Mouse (Mus musculus): ENCODE results near the gene Dppa2. TPM values are rescaled to one million over a fixed set of nuclear protein-coding genes. Genes with fewer than 3 reads are reported as not detected.
"Not testable (repeated sequence)": the region's sequence is repeated elsewhere in the genome, so short reads cannot be mapped to it uniquely, and the experiment has no call there.

The Dppa2 gene
- polyA plus RNA-seq, 1 experiment from 2014 or later, result not detected

DNA sequence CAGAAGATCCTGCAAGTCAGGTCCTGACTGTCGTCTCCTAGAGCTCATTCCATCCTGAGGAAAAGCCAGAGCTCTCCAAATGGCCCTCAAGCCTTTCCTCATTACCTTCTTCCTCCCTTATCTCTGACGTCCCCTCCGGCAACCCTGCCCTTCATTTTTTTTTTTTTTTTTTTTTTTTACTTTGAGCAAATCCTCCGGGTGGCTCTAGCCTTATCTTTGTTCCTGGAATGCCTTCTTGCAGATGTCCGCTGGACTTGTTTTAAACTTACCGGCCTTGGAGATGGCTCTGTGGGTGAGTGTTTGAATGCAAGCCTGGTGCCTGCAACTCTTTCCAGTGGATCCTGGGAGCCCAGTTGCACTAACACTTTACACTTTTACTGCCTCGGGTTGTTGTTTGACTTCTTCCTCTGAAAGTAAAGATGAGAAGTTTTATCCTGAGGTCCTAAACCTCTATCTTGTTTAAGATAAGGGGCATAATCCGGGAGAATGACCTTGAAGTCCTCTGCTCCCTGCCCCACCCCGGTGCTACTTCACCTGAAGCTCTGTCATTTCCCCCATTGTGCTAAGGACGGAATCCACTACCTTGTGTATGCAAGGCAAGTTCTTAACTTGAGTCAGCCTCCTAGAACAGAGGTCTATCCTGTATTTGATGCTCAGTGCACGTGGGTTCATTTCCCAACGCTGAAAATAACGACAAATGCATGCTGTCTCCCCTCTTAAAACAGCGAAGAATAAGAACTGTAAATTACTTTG lies 6.1 kb upstream of the Dppa2 start:
- Histone ChIP-seq H3K36me3 (ENCODE audit: control insufficient read depth, insufficient read depth, low read length) (no peaks in the 10 kb centered on the region), H3K9ac (replicated peaks; ENCODE audit: low read depth, low read length) (no peak overlapping the region), H3K4me1 (ENCODE audit: control insufficient read depth, insufficient read depth, low read length) (no peaks in the 10 kb centered on the region), H3K9me3 (ENCODE audit: control insufficient read depth, low read length) (no peaks in the 10 kb centered on the region), H3K27ac (ENCODE audit: low read depth, low read length) (no peak overlapping the region), H3K4me2 (ENCODE audit: low read depth, low read length) (no peak overlapping the region), H3K27me3 (ENCODE audit: control insufficient read depth, insufficient read depth, low read length) (no peaks in the 10 kb centered on the region), H3K4me3 (ENCODE audit: low read depth, low read length) (no peak overlapping the region)
- 83% methylated on average over 14 of the region's 14 CpGs for WGBS
- no peak for ATAC-seq (ENCODE audit: low read depth)

DNA sequence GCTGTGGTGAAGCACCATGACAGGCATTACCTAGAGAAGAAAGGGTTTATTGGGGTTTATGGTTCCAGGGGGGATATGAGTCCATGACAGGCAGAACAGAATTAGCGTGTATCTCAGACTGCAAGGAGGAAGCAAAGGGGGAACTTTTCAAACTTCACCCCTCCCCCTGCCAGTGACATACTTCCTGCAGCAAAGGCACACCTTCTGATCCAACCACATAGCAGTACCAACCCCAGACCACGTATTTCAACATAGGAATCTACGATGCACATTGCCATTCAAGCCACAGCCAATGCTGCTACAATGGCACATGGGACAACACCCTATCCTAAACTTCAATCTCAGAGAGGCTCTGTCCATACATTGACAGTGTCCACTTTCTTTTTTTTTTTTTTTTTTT lies 3.8 kb upstream of the Dppa2 start:
- H3K27me3 ChIP-seq (ENCODE audit: control insufficient read depth, insufficient read depth, low read length), result no peaks in the 10 kb centered on the region
- H3K4me2 ChIP-seq (ENCODE audit: low read depth, low read length), result no peak overlapping the region
- H3K4me1 ChIP-seq (ENCODE audit: control insufficient read depth, insufficient read depth, low read length), result no peaks in the 10 kb centered on the region
- 75% methylated on average over 3 of the region's 3 CpGs for WGBS
- H3K9me3 ChIP-seq (ENCODE audit: control insufficient read depth, low read length), result no peaks in the 10 kb centered on the region
- no peak overlapping the region for H3K4me3 ChIP-seq (ENCODE audit: low read depth, low read length)
- H3K27ac ChIP-seq (ENCODE audit: low read depth, low read length), result no peak overlapping the region
- ATAC-seq (ENCODE audit: low read depth), result no peak
- H3K9ac ChIP-seq (replicated peaks; ENCODE audit: low read depth, low read length), result no peak overlapping the region
- no peaks in the 10 kb centered on the region for H3K36me3 ChIP-seq (ENCODE audit: control insufficient read depth, insufficient read depth, low read length)

- Histone ChIP-seq H3K4me1 (ENCODE audit: control insufficient read depth, insufficient read depth, low read length) (no peaks in the 10 kb centered on the region), H3K27ac (ENCODE audit: low read depth, low read length) (no peak overlapping the region), H3K9me3 (ENCODE audit: control insufficient read depth, low read length) (no peaks in the 10 kb centered on the region), H3K27me3 (ENCODE audit: control insufficient read depth, insufficient read depth, low read length) (no peaks in the 10 kb centered on the region), H3K4me2 (ENCODE audit: low read depth, low read length) (no peak overlapping the region), H3K36me3 (ENCODE audit: control insufficient read depth, insufficient read depth, low read length) (no peaks in the 10 kb centered on the region), H3K9ac (replicated peaks; ENCODE audit: low read depth, low read length) (no peak overlapping the region), H3K4me3 (ENCODE audit: low read depth, low read length) (no peak overlapping the region)
- WGBS, result 87% methylated on average over 3 of the region's 3 CpGs
- ATAC-seq (ENCODE audit: low read depth), result no peak
These were observed 275 bp downstream of the Dppa2 start for GRCm38 (mm10) chr16:48303983-48304382.

GRCm38 (mm10) chr16:48308916-48309315 lies 5.2 kb downstream of the Dppa2 start:
- H3K4me1 ChIP-seq (ENCODE audit: control insufficient read depth, insufficient read depth, low read length); H3K27ac ChIP-seq (ENCODE audit: low read depth, low read length); H3K4me2 ChIP-seq (ENCODE audit: low read depth, low read length); H3K9me3 ChIP-seq (ENCODE audit: control insufficient read depth, low read length); H3K36me3 ChIP-seq (ENCODE audit: control insufficient read depth, insufficient read depth, low read length); ATAC-seq (ENCODE audit: low read depth); H3K9ac ChIP-seq (replicated peaks; ENCODE audit: low read depth, low read length); H3K27me3 ChIP-seq (ENCODE audit: control insufficient read depth, insufficient read depth, low read length); H3K4me3 ChIP-seq (ENCODE audit: low read depth, low read length): not testable (repeated sequence)
- WGBS, result 96% methylated on average over 10 of the region's 10 CpGs

DNA sequence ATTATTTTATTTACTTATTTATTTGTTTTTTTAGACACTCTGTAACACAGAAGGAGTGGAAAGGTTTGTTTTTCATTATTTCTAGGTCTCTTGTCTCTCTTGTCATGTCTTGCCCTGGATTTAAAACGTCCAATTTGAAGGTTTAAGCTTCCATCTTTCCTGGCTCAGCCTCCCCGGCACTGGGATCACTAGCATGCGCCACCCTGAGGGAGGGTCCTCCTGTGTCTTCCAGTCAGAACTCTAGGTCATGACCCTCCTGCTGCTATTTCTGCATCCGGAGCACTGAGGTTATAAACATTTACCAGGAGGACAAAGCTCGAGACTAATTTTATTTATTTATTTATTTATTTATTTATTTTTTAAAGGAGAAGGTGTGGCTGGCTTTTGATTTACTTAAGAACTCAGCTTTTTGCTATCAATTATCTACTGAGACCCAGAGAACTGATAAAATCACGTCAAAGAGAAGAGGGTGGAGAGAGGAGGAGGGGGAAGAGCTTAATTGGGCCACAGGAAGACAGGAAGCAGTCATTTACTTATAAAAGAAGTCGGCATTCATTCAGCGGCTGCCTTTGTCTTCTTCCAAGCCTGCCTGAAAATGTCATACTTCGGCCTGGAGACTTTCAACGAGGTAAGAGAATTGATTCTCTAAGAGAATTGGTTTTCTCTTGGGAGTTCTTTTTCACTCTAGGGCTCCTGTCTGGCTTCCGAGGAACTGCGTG lies 6.4 kb downstream of the Dppa2 start:
- Histone ChIP-seq H3K27ac (ENCODE audit: low read depth, low read length) (no peak overlapping the region), H3K9me3 (ENCODE audit: control insufficient read depth, low read length) (no peaks in the 10 kb centered on the region), H3K36me3 (ENCODE audit: control insufficient read depth, insufficient read depth, low read length) (no peaks in the 10 kb centered on the region), H3K4me3 (ENCODE audit: low read depth, low read length) (no peak overlapping the region), H3K27me3 (ENCODE audit: control insufficient read depth, insufficient read depth, low read length) (no peaks in the 10 kb centered on the region), H3K4me1 (ENCODE audit: control insufficient read depth, insufficient read depth, low read length) (no peaks in the 10 kb centered on the region), H3K4me2 (ENCODE audit: low read depth, low read length) (no peak overlapping the region), H3K9ac (replicated peaks; ENCODE audit: low read depth, low read length) (no peak overlapping the region)
- 80% methylated on average over 12 of the region's 12 CpGs for WGBS
- ATAC-seq (ENCODE audit: low read depth), result no peak

GRCm38 (mm10) chr16:48315294-48315693 lies 11.6 kb downstream of the Dppa2 start:
- H3K4me1 ChIP-seq (ENCODE audit: control insufficient read depth, insufficient read depth, low read length), result no peaks in the 10 kb centered on the region
- H3K4me3 ChIP-seq (ENCODE audit: low read depth, low read length), result no peak overlapping the region
- no peaks in the 10 kb centered on the region for H3K36me3 ChIP-seq (ENCODE audit: control insufficient read depth, insufficient read depth, low read length)
- H3K27me3 ChIP-seq (ENCODE audit: control insufficient read depth, insufficient read depth, low read length), result no peaks in the 10 kb centered on the region
- H3K27ac ChIP-seq (ENCODE audit: low read depth, low read length), result no peak overlapping the region
- ATAC-seq (ENCODE audit: low read depth), result no peak
- no peaks in the 10 kb centered on the region for H3K9me3 ChIP-seq (ENCODE audit: control insufficient read depth, low read length)
- 93% methylated on average over 3 of the region's 3 CpGs for whole genome bisulfite sequencing
- no peak overlapping the region for H3K9ac ChIP-seq (replicated peaks; ENCODE audit: low read depth, low read length)
- no peak overlapping the region for H3K4me2 ChIP-seq (ENCODE audit: low read depth, low read length)

GRCm38 (mm10) chr16:48320781-48321180 lies 17.1 kb downstream of the Dppa2 start:
- no peaks in the 10 kb centered on the region for H3K27me3 ChIP-seq (ENCODE audit: control insufficient read depth, insufficient read depth, low read length)
- 97% methylated on average over 6 of the region's 6 CpGs for WGBS
- ATAC-seq (ENCODE audit: low read depth), result no peak

DNA sequence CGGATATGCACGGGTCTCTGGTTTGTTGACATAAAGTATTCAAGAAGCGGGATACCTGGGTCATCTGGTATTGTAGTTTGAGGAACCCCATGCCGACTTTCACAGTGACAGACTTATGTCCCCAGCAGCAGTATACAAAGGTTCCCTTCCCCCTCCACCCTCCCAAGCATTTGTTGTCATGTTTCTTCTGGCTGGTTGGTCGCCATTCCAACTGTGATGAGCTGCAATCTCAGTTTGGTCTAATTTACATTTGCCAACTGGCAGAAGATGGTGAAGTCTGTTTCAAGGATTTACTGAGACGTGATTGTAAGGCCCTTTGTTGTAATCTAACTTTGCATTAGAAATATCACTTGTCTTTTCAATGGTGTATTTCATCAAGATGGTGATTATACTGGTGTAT lies 19.4 kb downstream of the Dppa2 start:
- WGBS, result 71% methylated on average over 6 of the region's 6 CpGs
- H3K27me3 ChIP-seq (ENCODE audit: control insufficient read depth, insufficient read depth, low read length), result no peaks in the 10 kb centered on the region

More at GRCm38 (mm10) chr16:48320781-48321180, 17.1 kb downstream of the Dppa2 start:
- Histone ChIP-seq H3K4me2 (ENCODE audit: low read depth, low read length) (no peak overlapping the region), H3K4me3 (ENCODE audit: low read depth, low read length) (no peak overlapping the region), H3K9ac (replicated peaks; ENCODE audit: low read depth, low read length) (no peak overlapping the region), H3K9me3 (ENCODE audit: control insufficient read depth, low read length) (no peaks in the 10 kb centered on the region), H3K36me3 (ENCODE audit: control insufficient read depth, insufficient read depth, low read length) (no peaks in the 10 kb centered on the region), H3K4me1 (ENCODE audit: control insufficient read depth, insufficient read depth, low read length) (no peaks in the 10 kb centered on the region), H3K27ac (ENCODE audit: low read depth, low read length) (no peak overlapping the region)

DNA sequence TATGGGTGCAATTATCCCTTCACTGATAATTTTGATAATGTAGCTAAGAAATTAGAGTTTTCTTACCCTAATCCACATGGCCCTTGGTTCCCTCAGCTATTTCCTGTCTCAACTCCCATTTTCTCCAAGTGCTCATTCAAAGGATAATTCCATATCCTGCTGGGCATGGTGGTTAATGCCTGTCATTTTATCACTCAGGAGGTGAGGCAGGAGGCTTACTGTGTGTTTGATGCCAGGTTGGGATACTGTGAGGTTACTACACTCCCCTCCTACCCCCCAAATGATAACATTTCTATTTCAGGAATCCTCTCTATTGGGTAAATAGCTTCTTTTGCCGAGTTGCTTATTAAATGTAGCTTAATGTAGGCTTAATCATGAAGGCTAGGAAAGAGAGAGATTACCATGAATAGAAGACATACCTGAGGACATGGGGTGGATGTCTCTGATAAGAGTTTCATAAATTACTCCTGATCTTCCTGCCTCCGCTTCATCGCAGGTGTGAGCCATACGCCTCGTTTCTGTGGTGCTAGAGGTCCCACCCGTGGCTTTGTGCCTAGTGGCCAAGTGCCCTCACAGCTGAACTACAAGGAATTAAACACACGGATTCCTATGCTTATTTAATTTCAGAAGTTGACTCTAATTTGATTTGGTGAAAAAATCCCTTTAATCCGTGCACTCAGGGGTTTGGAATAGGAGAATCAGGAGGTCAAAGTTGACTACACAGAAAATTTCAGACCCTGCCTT lies 20.1 kb downstream of the Dppa2 start:
- H3K36me3 ChIP-seq (ENCODE audit: control insufficient read depth, insufficient read depth, low read length), result no peaks in the 10 kb centered on the region
- H3K4me3 ChIP-seq (ENCODE audit: low read depth, low read length), result no peak overlapping the region
- 94% methylated on average over 8 of the region's 8 CpGs for WGBS
- H3K4me1 ChIP-seq (ENCODE audit: control insufficient read depth, insufficient read depth, low read length), result no peaks in the 10 kb centered on the region
- H3K4me2 ChIP-seq (ENCODE audit: low read depth, low read length), result no peak overlapping the region
- no peak overlapping the region for H3K27ac ChIP-seq (ENCODE audit: low read depth, low read length)
- no peak overlapping the region for H3K9ac ChIP-seq (replicated peaks; ENCODE audit: low read depth, low read length)
- no peaks in the 10 kb centered on the region for H3K9me3 ChIP-seq (ENCODE audit: control insufficient read depth, low read length)
- no peaks in the 10 kb centered on the region for H3K27me3 ChIP-seq (ENCODE audit: control insufficient read depth, insufficient read depth, low read length)
- ATAC-seq (ENCODE audit: low read depth), result no peak

More for the DNA sequence above, 19.4 kb downstream of the Dppa2 start:
- Histone ChIP-seq H3K4me2 (ENCODE audit: low read depth, low read length) (no peak overlapping the region), H3K36me3 (ENCODE audit: control insufficient read depth, insufficient read depth, low read length) (no peaks in the 10 kb centered on the region), H3K9ac (replicated peaks; ENCODE audit: low read depth, low read length) (no peak overlapping the region), H3K4me3 (ENCODE audit: low read depth, low read length) (no peak overlapping the region), H3K4me1 (ENCODE audit: control insufficient read depth, insufficient read depth, low read length) (no peaks in the 10 kb centered on the region), H3K9me3 (ENCODE audit: control insufficient read depth, low read length) (no peaks in the 10 kb centered on the region), H3K27ac (ENCODE audit: low read depth, low read length) (no peak overlapping the region)
- no peak for ATAC-seq (ENCODE audit: low read depth)

All from neural tube, embryonic 14.5 days (tissue).